Mouse (Mus musculus) olfactory bulb, adult 2 months (tissue): Measurements from ENCODE around the gene Olfr527.

Experiments used
- CTCF ChIP-seq: fragments of 200-500 bp; IDR thresholded peaks from 2 replicates; pipeline ENCODE4 v1.5.1; 2012; ENCODE audit warnings: low read depth, mild to moderate bottlenecking, low read length, moderate library complexity; ENCODE audit not compliant: insufficient read depth
- POLR2A ChIP-seq: fragments of 200-500 bp; IDR thresholded peaks from 2 replicates; pipeline ENCODE4 v1.6.1; 2012; ENCODE audit warnings: mild to moderate bottlenecking, low read depth, low read length, moderate library complexity; ENCODE audit not compliant: insufficient read depth

GRCm38 (mm10) chr7:140376911-140377310 is 43.1 kb downstream of the Olfr527 start:
- no peak for TF ChIP-seq CTCF
- TF ChIP-seq POLR2A: no peak
